ENCODE assay signal across 22 mouse cellular contexts in the genomic region with DNA sequence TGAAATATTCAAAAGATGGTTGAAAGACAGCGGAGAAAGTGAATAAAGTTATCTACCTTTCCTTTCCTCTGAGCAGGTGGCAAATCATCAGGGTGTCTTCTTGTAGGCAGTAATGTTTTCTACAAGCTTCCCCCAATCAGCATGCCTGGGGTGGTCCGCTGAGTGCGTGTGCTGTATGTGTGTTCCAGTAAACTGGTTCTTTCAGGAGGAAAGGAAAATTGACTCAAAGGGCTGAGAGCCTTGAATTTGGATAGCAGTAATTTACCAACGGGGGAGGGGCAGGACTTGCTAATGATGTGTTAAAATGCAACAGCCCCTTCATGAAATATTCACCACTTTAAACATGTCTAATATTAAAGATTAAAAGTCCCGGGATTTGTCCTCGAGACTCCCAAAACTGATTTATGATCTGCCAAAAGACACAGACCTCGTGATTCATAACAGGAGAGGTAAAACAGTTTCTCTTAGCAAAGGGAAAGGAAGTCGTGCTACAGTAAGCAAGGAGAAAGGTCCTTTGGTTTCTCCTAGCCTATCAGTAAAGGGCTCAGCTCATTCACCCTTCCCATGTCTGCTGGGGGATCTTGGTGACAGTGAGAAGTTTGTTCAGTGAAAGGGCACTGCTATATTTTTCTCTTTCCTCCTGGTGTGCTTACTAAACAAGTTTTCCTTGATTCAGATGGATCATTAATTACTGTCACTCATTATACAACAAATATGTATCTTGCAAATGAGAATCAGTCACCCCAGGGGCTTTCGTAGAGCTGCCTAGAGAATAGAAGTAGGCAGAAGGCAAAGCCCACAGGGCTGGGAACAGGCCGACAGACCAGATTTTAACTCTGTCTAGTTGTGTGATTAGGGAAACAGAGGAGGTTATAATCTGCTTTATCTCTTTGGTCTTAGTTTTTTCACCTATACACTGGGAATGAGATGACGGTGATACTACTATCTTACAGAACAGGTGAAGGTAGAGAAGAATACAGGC.
A peak's percentile ranks its signal among the peaks of the same experiment; 100 is the strongest.
DNase-seq lines count a peak whose midpoint lies in the region; ATAC-seq and TF ChIP-seq lines count a peak whose summit lies in the region.
"Had no signal": no experiment of that assay in that cellular context is flagged by ENCODE, and none has a peak within 500 bp of the region (broad histone marks: within the 10 kb centered on the region; RNA-seq: fewer than 3 reads in every experiment).

No protein-coding gene starts in this region.

- H3K36me3 ChIP-seq in hindbrain, embryonic 12.5 days = no peaks in the 10 kb centered on the region
- H3K36me3 ChIP-seq in hindbrain, embryonic 14.5 days (replicated peaks; ENCODE audit: control insufficient read depth, insufficient read depth) = no peaks in the 10 kb centered on the region
- no peaks in the 10 kb centered on the region for H3K36me3 ChIP-seq in midbrain, embryonic 14.5 days (ENCODE audit: control insufficient read depth, insufficient read depth, low read length)
- no peaks in the 10 kb centered on the region for H3K36me3 ChIP-seq in midbrain, embryonic 13.5 days
- H3K36me3 ChIP-seq in forebrain, postnatal 0 days (ENCODE audit: insufficient read depth) = no peaks in the 10 kb centered on the region
- H3K36me3 ChIP-seq: limb, embryonic 10.5 days; liver, embryonic 12.5 days; stomach, embryonic 15.5 days had no signal

- ATAC-seq in hindbrain, embryonic 12.5 days (ENCODE audit: low FRiP score) = peak; percentile 74
- no peak for ATAC-seq in hindbrain, embryonic 14.5 days (ENCODE audit: low FRiP score)
- no peak for ATAC-seq in midbrain, embryonic 14.5 days (ENCODE audit: low FRiP score, low TSS enrichment)
- ATAC-seq in midbrain, embryonic 13.5 days = no peak
- peak; percentile 56; the same call in 1 of the 2 replicates for ATAC-seq in forebrain, postnatal 0 days
- ATAC-seq: activated CD4-positive, CD25-positive, alpha-beta regulatory T cell, adult 4 months; inflammation-experienced regulatory T-cells, adult 6 months; liver, embryonic 12.5 days; Patski had no signal

- H3K4me1 ChIP-seq in hindbrain, embryonic 12.5 days = peaks cover 11% of the 10 kb centered on the region; the same call in 1 of the 2 replicates
- H3K4me1 ChIP-seq in hindbrain, embryonic 14.5 days (replicated peaks; ENCODE audit: control insufficient read depth, insufficient read depth, low read length) = peaks cover 14% of the 10 kb centered on the region
- H3K4me1 ChIP-seq in midbrain, embryonic 14.5 days (ENCODE audit: control insufficient read depth, insufficient read depth, low read length) = peaks cover 7% of the 10 kb centered on the region; the same call in 1 of the 2 replicates
- H3K4me1 ChIP-seq in midbrain, embryonic 13.5 days (replicated peaks) = peaks cover 11% of the 10 kb centered on the region
- H3K4me1 ChIP-seq in forebrain, postnatal 0 days (ENCODE audit: insufficient read depth) = no peaks in the 10 kb centered on the region
- H3K4me1 ChIP-seq: limb, embryonic 10.5 days; liver, embryonic 12.5 days; stomach, embryonic 15.5 days had no signal

- H3K9ac ChIP-seq in hindbrain, embryonic 12.5 days = no peak overlapping the region
- H3K9ac ChIP-seq in hindbrain, embryonic 14.5 days = no peak overlapping the region
- H3K9ac ChIP-seq in midbrain, embryonic 14.5 days (replicated peaks; ENCODE audit: low read length) = no peak overlapping the region
- H3K9ac ChIP-seq in midbrain, embryonic 13.5 days (replicated peaks) = no peak overlapping the region
- H3K9ac ChIP-seq in forebrain, postnatal 0 days = no peak overlapping the region
- H3K9ac ChIP-seq: liver, embryonic 12.5 days; stomach, embryonic 15.5 days had no signal

- DNase-seq in hindbrain, embryonic 14.5 days (ENCODE audit: low spot score) = no peak
- DNase-seq in midbrain, embryonic 14.5 days = peak; percentile 44
- no peak for DNase-seq in forebrain, postnatal 0 days
- no peak for DNase-seq in c-Kit-positive CD71-positive TER-119-positive erythroid progenitor cells, embryonic 14.5 days (ENCODE audit: low spot score)
- DNase-seq in thymus, postnatal 10 days (ENCODE audit: low spot score in 2 of 2) = no peak
- DNase-seq: adrenal gland, postnatal 14 days; cerebellum, adult 9-10 months; gastrocnemius, postnatal 36 days; heart, postnatal 10 days; kidney, postnatal 10 days; right cerebral cortex, adult 18-20 months; thymus, adult 2 months had no signal

- H3K27me3 ChIP-seq in hindbrain, embryonic 12.5 days = no peaks in the 10 kb centered on the region
- no peaks in the 10 kb centered on the region for H3K27me3 ChIP-seq in hindbrain, embryonic 14.5 days (ENCODE audit: control insufficient read depth, insufficient read depth, low read length)
- H3K27me3 ChIP-seq in midbrain, embryonic 14.5 days (ENCODE audit: control insufficient read depth, insufficient read depth, low read length) = no peaks in the 10 kb centered on the region
- no peaks in the 10 kb centered on the region for H3K27me3 ChIP-seq in midbrain, embryonic 13.5 days
- no peaks in the 10 kb centered on the region for H3K27me3 ChIP-seq in forebrain, postnatal 0 days (ENCODE audit: insufficient read depth, low read length)
- H3K27me3 ChIP-seq: liver, embryonic 12.5 days; stomach, embryonic 15.5 days had no signal

- H3K9me3 ChIP-seq in hindbrain, embryonic 12.5 days (replicated peaks) = no peaks in the 10 kb centered on the region
- no peaks in the 10 kb centered on the region for H3K9me3 ChIP-seq in hindbrain, embryonic 14.5 days (ENCODE audit: control insufficient read depth, low read length)
- H3K9me3 ChIP-seq in midbrain, embryonic 14.5 days (ENCODE audit: control insufficient read depth, low read length) = no peaks in the 10 kb centered on the region
- H3K9me3 ChIP-seq in midbrain, embryonic 13.5 days = no peaks in the 10 kb centered on the region
- no peaks in the 10 kb centered on the region for H3K9me3 ChIP-seq in forebrain, postnatal 0 days (ENCODE audit: low read length)
- H3K9me3 ChIP-seq: limb, embryonic 10.5 days; liver, embryonic 12.5 days; stomach, embryonic 15.5 days had no signal

- no peak for TF ChIP-seq CTCF in forebrain, postnatal 0 days (IDR thresholded peaks at IDR 0.05; ENCODE audit: low read depth)

- H3K4me2 ChIP-seq in hindbrain, embryonic 12.5 days (replicated peaks) = no peak overlapping the region
- no peak overlapping the region for H3K4me2 ChIP-seq in hindbrain, embryonic 14.5 days (replicated peaks)
- no peak overlapping the region for H3K4me2 ChIP-seq in midbrain, embryonic 14.5 days (ENCODE audit: low read length)
- H3K4me2 ChIP-seq in midbrain, embryonic 13.5 days (replicated peaks) = no peak overlapping the region
- no peak overlapping the region for H3K4me2 ChIP-seq in forebrain, postnatal 0 days (ENCODE audit: low read depth)
- H3K4me2 ChIP-seq: liver, embryonic 12.5 days; stomach, embryonic 15.5 days had no signal

- H3K4me3 ChIP-seq in hindbrain, embryonic 12.5 days = no peak overlapping the region
- no peak overlapping the region for H3K4me3 ChIP-seq in hindbrain, embryonic 14.5 days (replicated peaks; ENCODE audit: low read length)
- no peak overlapping the region for H3K4me3 ChIP-seq in midbrain, embryonic 14.5 days (replicated peaks; ENCODE audit: low read depth, low read length)
- no peak overlapping the region for H3K4me3 ChIP-seq in midbrain, embryonic 13.5 days (replicated peaks)
- H3K4me3 ChIP-seq in forebrain, postnatal 0 days (ENCODE audit: low read depth, low read length) = no peak overlapping the region
- H3K4me3 ChIP-seq: left cerebral cortex, adult 2 months; limb, embryonic 10.5 days; liver, embryonic 12.5 days; myocyte; stomach, embryonic 15.5 days had no signal

- H3K27ac ChIP-seq in hindbrain, embryonic 12.5 days = no peak overlapping the region
- no peak overlapping the region for H3K27ac ChIP-seq in hindbrain, embryonic 14.5 days
- no peak overlapping the region for H3K27ac ChIP-seq in midbrain, embryonic 14.5 days (replicated peaks; ENCODE audit: low read depth, low read length)
- H3K27ac ChIP-seq in midbrain, embryonic 13.5 days = no peak overlapping the region
- H3K27ac ChIP-seq in forebrain, postnatal 0 days (ENCODE audit: low read depth, low read length) = no peak overlapping the region
- H3K27ac ChIP-seq: left cerebral cortex, adult 2 months; limb, embryonic 10.5 days; liver, embryonic 12.5 days; stomach, embryonic 15.5 days had no signal

- 61% methylated on average over 11 of the region's 11 CpGs for WGBS in hindbrain, embryonic 12.5 days
- WGBS in hindbrain, embryonic 14.5 days = 50% methylated on average over 11 of the region's 11 CpGs
- 48% methylated on average over 11 of the region's 11 CpGs for WGBS in midbrain, embryonic 14.5 days
- WGBS in midbrain, embryonic 13.5 days = 55% methylated on average over 11 of the region's 11 CpGs
- 46% methylated on average over 11 of the region's 11 CpGs for WGBS in forebrain, postnatal 0 days

Comparison
In these comparisons a context has a peak if more than half of its experiments do, and no peak if none do; other contexts are left out.
1. ATAC-seq: peak in hindbrain, embryonic 12.5 days (single experiment) and forebrain, postnatal 0 days (single experiment); none in hindbrain, embryonic 14.5 days (single experiment), midbrain, embryonic 14.5 days (single experiment) and midbrain, embryonic 13.5 days (single experiment).